Mouse (Mus musculus): ENCODE measurements around the gene Il12b. TPM values are rescaled to one million over a fixed set of nuclear protein-coding genes. Genes with fewer than 3 reads are reported as not detected.

The Il12b gene
- polyA plus RNA-seq, 1 experiment from 2014 or later = not detected

DNA sequence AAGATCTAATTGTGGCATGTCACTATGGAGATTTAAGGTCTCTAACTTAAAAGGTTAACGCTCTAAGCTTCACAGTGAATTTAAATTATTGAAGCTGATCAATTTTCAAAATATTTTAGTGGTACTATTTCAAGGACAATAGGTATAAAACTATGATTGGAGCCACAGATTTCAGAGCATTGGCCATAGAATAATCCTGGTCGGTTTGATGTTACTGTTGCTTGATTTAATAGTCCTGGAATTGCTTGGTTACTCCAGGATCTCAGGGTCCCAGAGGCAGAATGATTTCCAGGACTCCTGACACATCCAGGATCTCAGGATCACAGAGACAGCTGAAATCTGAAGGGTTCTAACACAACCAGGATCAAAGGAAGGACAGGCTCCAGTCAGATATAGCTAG lies 12.8 kb upstream of the Il12b start:
- 87% methylated on average over 2 of the region's 2 CpGs for WGBS
- DNase-seq (ENCODE audit: low spot score) (no peak), ATAC-seq (no peak)
- no peak overlapping the region for H3K4me3 ChIP-seq (ENCODE audit: low read depth, low read length)
- H3K9me3 ChIP-seq (replicated peaks; ENCODE audit: control insufficient read depth, low read length) = no peaks in the 10 kb centered on the region
- no peak overlapping the region for H3K27ac ChIP-seq (ENCODE audit: low read depth, low read length)
- H3K4me2 ChIP-seq (ENCODE audit: low read length) = no peak overlapping the region
- no peaks in the 10 kb centered on the region for H3K27me3 ChIP-seq (replicated peaks; ENCODE audit: control insufficient read depth, insufficient read depth, low read length)
- no peaks in the 10 kb centered on the region for H3K4me1 ChIP-seq (ENCODE audit: control insufficient read depth, insufficient read depth, low read length)
- H3K9ac ChIP-seq (ENCODE audit: low read length) = no peak overlapping the region
- no peaks in the 10 kb centered on the region for H3K36me3 ChIP-seq (ENCODE audit: control insufficient read depth, insufficient read depth, low read length)

DNA sequence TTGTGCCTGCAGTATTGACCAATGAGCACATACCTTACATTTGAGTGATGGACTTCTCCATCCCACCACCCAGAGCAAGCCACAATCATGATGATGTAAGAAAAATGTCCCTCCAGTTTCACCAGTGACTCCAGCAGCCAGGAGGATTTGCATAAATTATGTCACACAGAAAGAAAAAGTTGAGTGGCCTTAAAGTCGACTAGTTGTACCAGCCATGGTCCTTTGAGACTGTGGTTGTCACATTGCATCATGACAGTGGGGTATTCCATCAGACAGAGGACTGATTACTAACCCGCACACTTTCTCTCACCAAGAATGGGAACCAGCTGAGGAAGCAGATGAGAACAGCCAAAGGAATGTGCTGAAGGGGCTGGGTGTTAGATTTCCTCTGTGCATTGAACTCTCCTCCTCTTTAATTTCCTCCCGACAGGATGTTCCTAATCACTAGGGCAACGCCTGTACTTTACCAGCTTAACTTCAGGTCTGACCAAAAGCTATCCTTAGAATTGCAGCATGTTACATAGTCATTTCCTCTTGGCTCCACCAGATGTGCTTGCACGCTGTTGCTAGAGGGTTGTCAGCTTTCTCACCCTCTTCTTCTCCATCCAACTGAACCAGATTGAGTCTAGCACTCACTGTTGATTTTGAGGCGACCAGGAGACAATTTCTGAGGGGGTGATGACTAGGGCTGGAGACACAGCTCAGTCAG lies 9.7 kb upstream of the Il12b start:
- H3K36me3 ChIP-seq (ENCODE audit: control insufficient read depth, insufficient read depth, low read length) = no peaks in the 10 kb centered on the region
- DNase-seq (ENCODE audit: low spot score) (no peak), ATAC-seq (no peak)
- H3K27me3 ChIP-seq (replicated peaks; ENCODE audit: control insufficient read depth, insufficient read depth, low read length) = no peaks in the 10 kb centered on the region
- no peak overlapping the region for H3K27ac ChIP-seq (ENCODE audit: low read depth, low read length)
- H3K4me2 ChIP-seq (ENCODE audit: low read length) = no peak overlapping the region
- H3K4me3 ChIP-seq (ENCODE audit: low read depth, low read length) = no peak overlapping the region
- no peak overlapping the region for H3K9ac ChIP-seq (ENCODE audit: low read length)
- WGBS = 53% methylated on average over 6 of the region's 6 CpGs
- H3K9me3 ChIP-seq (replicated peaks; ENCODE audit: control insufficient read depth, low read length) = no peaks in the 10 kb centered on the region
- no peaks in the 10 kb centered on the region for H3K4me1 ChIP-seq (ENCODE audit: control insufficient read depth, insufficient read depth, low read length)

DNA sequence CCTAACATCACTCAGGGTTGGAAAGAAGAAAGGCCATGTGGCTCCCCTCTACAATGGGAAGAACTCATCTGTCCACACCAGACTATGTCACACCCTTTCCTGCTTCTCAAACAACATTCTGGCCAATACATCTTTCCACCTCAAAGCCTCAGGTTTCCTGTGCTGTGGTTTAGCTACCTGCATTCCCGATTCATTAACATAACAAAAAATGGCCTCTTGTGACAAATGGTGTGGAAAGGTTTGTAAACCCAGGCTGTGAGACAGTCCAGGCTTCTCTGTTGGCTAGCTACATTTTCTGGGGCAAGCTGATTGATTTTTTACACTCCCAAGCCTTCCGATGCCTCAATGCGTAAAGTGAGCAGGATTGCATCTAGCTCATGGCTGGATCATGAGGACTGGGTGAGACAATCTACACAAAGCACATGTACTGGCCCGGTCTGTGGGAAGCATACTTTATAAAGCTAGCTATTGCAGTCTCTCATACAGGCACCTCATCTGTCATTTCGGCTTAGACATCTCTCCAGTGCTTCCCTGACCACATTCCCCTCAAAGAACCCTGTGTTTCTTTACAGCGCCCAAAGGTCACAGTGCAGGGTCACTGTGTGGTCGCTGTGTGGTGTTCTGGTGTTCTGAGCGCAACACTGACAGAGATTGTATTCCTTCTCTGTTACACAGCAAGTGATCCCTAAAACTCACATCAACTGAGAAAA lies 6.6 kb upstream of the Il12b start:
- Histone ChIP-seq H3K27me3 (replicated peaks; ENCODE audit: control insufficient read depth, insufficient read depth, low read length) (no peaks in the 10 kb centered on the region), H3K9me3 (replicated peaks; ENCODE audit: control insufficient read depth, low read length) (no peaks in the 10 kb centered on the region), H3K27ac (ENCODE audit: low read depth, low read length) (no peak overlapping the region), H3K4me1 (ENCODE audit: control insufficient read depth, insufficient read depth, low read length) (no peaks in the 10 kb centered on the region), H3K4me3 (ENCODE audit: low read depth, low read length) (no peak overlapping the region), H3K9ac (ENCODE audit: low read length) (no peak overlapping the region), H3K4me2 (ENCODE audit: low read length) (no peak overlapping the region), H3K36me3 (ENCODE audit: control insufficient read depth, insufficient read depth, low read length) (no peaks in the 10 kb centered on the region)
- WGBS = 88% methylated on average over 8 of the region's 8 CpGs
- ATAC-seq (no peak), DNase-seq (ENCODE audit: low spot score) (no peak)

DNA sequence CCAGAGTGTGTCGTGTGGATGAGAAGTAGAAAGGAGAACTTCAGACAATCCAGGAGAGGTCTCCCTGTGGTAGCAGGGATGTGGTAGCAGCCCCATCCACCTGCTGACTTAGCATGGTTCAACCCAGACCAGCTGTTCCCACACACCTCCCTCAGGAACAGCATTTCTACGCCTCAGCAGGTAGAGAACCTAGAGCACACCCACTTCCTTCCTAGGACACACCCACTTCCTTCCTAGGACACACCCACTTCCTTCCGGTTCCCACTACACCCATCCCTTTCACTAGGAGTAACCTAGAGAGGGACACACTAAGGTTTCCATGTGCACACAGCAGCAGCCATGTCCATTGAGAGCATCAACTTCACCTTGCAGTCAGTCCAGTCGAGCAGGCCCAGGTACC lies 4.5 kb upstream of the Il12b start:
- 91% methylated on average over 4 of the region's 4 CpGs for WGBS
- no peak overlapping the region for H3K4me2 ChIP-seq (ENCODE audit: low read length)
- no peaks in the 10 kb centered on the region for H3K27me3 ChIP-seq (replicated peaks; ENCODE audit: control insufficient read depth, insufficient read depth, low read length)
- no peaks in the 10 kb centered on the region for H3K36me3 ChIP-seq (ENCODE audit: control insufficient read depth, insufficient read depth, low read length)
- no peak for ATAC-seq
- no peak overlapping the region for H3K4me3 ChIP-seq (ENCODE audit: low read depth, low read length)
- no peak overlapping the region for H3K9ac ChIP-seq (ENCODE audit: low read length)
- H3K4me1 ChIP-seq (ENCODE audit: control insufficient read depth, insufficient read depth, low read length) = peaks cover 4% of the 10 kb centered on the region; the same call in 1 of the 2 replicates
- H3K9me3 ChIP-seq (replicated peaks; ENCODE audit: control insufficient read depth, low read length) = no peaks in the 10 kb centered on the region
- DNase-seq (ENCODE audit: low spot score) = no peak
- H3K27ac ChIP-seq (ENCODE audit: low read depth, low read length) = no peak overlapping the region

DNA sequence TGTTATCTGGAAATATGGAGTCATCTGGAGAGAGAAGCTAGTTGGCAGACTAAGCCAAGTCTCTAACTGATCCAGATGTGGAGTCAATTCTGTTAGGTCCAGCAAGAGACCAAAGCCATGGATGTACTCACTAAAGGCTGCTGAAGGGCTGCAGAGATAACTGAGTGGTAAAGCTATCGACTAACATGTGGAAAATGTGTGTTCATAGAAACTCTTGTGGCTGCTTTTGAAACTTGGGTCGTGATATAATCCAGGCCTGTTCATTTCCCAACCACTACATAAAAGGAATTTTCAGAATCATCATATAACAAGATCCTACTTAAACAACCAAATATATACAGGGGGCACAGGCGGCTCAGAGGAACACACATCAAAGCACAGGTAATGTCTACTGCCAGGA lies 2.3 kb upstream of the Il12b start:
- Histone ChIP-seq H3K36me3 (ENCODE audit: control insufficient read depth, insufficient read depth, low read length) (no peaks in the 10 kb centered on the region), H3K9me3 (replicated peaks; ENCODE audit: control insufficient read depth, low read length) (no peaks in the 10 kb centered on the region), H3K27me3 (replicated peaks; ENCODE audit: control insufficient read depth, insufficient read depth, low read length) (no peaks in the 10 kb centered on the region), H3K9ac (ENCODE audit: low read length) (no peak overlapping the region), H3K4me2 (ENCODE audit: low read length) (no peak overlapping the region), H3K27ac (ENCODE audit: low read depth, low read length) (no peak overlapping the region), H3K4me3 (ENCODE audit: low read depth, low read length) (no peak overlapping the region), H3K4me1 (ENCODE audit: control insufficient read depth, insufficient read depth, low read length) (peaks cover 14% of the 10 kb centered on the region)
- DNase-seq (ENCODE audit: low spot score) (no peak), ATAC-seq (no peak)
- 87% methylated on average over 3 of the region's 3 CpGs for WGBS

DNA sequence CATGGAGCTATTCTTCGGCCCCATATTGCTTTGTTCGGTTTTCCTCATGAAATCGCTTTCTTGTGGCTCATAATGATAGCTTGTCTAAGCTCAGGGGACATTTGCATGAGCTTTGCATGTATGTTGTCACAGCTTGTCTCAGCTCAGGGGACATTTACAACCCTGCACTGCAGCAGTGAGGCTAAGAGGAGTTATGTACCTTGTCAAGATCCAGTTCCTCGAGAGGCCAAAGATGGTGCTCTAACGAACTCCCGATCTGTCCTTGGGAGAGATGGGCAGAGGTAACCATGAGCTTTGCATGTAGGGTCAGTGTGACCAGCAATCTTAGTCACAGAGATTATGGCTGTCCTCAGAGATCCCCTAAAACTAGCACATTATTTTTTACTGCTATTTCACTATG lies 1.5 kb upstream of the Il12b start:
- no peaks in the 10 kb centered on the region for H3K27me3 ChIP-seq (replicated peaks; ENCODE audit: control insufficient read depth, insufficient read depth, low read length)
- H3K4me2 ChIP-seq (ENCODE audit: low read length) = no peak overlapping the region; the same call in 1 of the 2 replicates
- H3K4me3 ChIP-seq (ENCODE audit: low read depth, low read length) = no peak overlapping the region
- H3K27ac ChIP-seq (ENCODE audit: low read depth, low read length) = no peak overlapping the region
- no peak overlapping the region for H3K9ac ChIP-seq (ENCODE audit: low read length)
- no peak for DNase-seq (ENCODE audit: low spot score)
- no peak for ATAC-seq
- no peaks in the 10 kb centered on the region for H3K9me3 ChIP-seq (replicated peaks; ENCODE audit: control insufficient read depth, low read length)
- whole genome bisulfite sequencing = 76% methylated on average over 6 of the region's 6 CpGs
- H3K4me1 ChIP-seq (ENCODE audit: control insufficient read depth, insufficient read depth, low read length) = peaks cover 14% of the 10 kb centered on the region
- no peaks in the 10 kb centered on the region for H3K36me3 ChIP-seq (ENCODE audit: control insufficient read depth, insufficient read depth, low read length)

DNA sequence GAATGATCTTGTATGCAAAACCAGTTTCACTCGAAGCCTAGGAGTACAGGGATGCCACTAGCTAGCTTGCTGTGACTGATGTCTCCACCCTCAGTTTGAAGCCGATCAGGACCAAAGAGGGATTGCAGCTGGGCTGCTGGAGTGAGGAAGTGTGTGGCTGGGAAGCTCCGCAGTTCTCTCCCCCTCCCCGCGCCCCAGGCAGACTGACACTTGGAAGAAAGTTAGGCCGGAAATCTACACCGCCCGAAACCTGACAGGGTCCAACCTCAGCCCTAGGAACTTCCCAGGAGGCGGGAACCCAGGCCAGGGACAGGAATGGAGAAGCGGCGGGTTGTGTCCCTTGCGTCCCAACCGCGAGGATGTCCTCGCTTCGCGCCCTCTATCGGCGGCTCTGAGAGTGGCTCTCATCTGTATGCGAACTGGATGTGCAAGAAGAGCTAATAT lies 1.1 kb upstream of the Il12b start:
- H3K4me2 ChIP-seq (ENCODE audit: low read length) = peak overlapping the region; percentile 55
- H3K4me3 ChIP-seq (ENCODE audit: low read depth, low read length) = peak overlapping the region; percentile 21
- peak; percentile 79 for DNase-seq (ENCODE audit: low spot score)
- H3K27ac ChIP-seq (ENCODE audit: low read depth, low read length) = no peak overlapping the region
- WGBS = 1% methylated on average over 20 of the region's 20 CpGs
- no peak overlapping the region; the same call in 1 of the 2 replicates for H3K9ac ChIP-seq (ENCODE audit: low read length)
- peaks cover 14% of the 10 kb centered on the region for H3K4me1 ChIP-seq (ENCODE audit: control insufficient read depth, insufficient read depth, low read length)
- H3K36me3 ChIP-seq (ENCODE audit: control insufficient read depth, insufficient read depth, low read length) = no peaks in the 10 kb centered on the region
- peak; percentile 69 for ATAC-seq
- H3K27me3 ChIP-seq (replicated peaks; ENCODE audit: control insufficient read depth, insufficient read depth, low read length) = no peaks in the 10 kb centered on the region
- no peaks in the 10 kb centered on the region for H3K9me3 ChIP-seq (replicated peaks; ENCODE audit: control insufficient read depth, low read length)

DNA sequence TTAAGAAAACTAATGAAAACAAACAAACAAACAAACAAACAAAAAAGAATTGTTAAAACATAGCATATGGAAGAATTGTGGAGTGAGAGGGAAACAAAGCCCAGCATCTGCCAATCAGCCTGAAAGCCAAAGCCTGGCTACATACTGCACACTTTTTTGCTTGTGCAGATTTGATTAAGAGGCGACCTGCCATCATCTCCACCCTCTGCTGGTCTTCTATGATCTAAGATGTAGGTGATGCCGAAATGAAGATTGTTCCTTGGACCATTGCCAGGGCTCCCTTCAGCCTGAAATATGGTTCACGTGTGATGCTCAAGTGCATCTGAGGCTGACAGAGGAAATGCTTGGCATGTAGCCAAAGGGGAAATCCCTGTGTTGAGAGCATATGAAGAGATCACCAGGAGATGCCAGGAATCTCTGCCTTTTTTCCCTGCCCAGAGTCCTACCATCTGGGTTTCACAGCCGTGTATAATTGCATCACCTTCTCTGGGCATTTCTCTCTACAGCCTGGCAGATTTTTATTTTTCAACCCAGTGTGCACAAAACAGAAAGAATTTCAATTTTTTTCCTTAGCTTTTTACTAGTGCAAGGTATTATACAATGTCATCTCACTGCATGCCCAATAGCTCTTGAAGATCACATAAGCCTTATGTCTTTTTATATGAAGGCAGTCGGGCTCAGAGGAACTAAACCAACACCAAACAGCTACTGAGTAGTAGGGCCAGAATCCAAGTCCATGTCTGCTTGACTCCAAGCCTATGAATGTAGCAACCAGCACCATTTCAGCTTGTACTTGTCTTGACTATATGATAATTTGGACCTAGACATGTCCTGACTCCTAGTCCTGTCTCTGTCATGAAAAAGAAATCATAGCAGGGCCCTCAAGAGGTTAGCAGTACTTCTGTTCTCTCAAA lies 2.0 kb downstream of the Il12b start:
- Histone ChIP-seq H3K27ac (ENCODE audit: low read depth, low read length) (peak overlapping the region; percentile 44), H3K36me3 (ENCODE audit: control insufficient read depth, insufficient read depth, low read length) (no peaks in the 10 kb centered on the region), H3K27me3 (replicated peaks; ENCODE audit: control insufficient read depth, insufficient read depth, low read length) (no peaks in the 10 kb centered on the region), H3K4me2 (ENCODE audit: low read length) (no peak overlapping the region), H3K4me3 (ENCODE audit: low read depth, low read length) (no peak overlapping the region), H3K9ac (ENCODE audit: low read length) (no peak overlapping the region), H3K9me3 (replicated peaks; ENCODE audit: control insufficient read depth, low read length) (no peaks in the 10 kb centered on the region), H3K4me1 (ENCODE audit: control insufficient read depth, insufficient read depth, low read length) (peaks cover 21% of the 10 kb centered on the region)
- DNase-seq (ENCODE audit: low spot score) (peak; percentile 92), ATAC-seq (peak; percentile 83)
- 51% methylated on average over 5 of the region's 5 CpGs for WGBS
